8 mouse cellular contexts compared by ENCODE assay signal in genomic region chr16:33062024-33062681, GRCm38 (mm10). TPM values are rescaled to one million over a fixed set of nuclear protein-coding genes. Genes with fewer than 3 reads are reported as not detected.
A peak's percentile ranks its signal among the peaks of the same experiment; 100 is the strongest.
DNase-seq lines count a peak whose midpoint lies in the region; ATAC-seq and TF ChIP-seq lines count a peak whose summit lies in the region.

Lmln (plus strand) TSS chr16:33062521.

- H3K4me1 ChIP-seq in hindbrain, postnatal 0 days (ENCODE audit: insufficient read depth, low read length), result 0 out of 2 replicates have a peak, but pooled peaks cover 5% of the 10 kb centered on the region

- no peaks in the 10 kb centered on the region for H3K27me3 ChIP-seq in hindbrain, postnatal 0 days (ENCODE audit: insufficient read depth, low read length)

- 1% methylated on average over 56 of the region's 64 CpGs for WGBS in hindbrain, postnatal 0 days

- H3K4me2 ChIP-seq in hindbrain, postnatal 0 days (ENCODE audit: low read depth, low read length), result peak within 1 kb of the TSS; percentile 89

- H3K9me3 ChIP-seq in hindbrain, postnatal 0 days (ENCODE audit: low read length), result no peaks in the 10 kb centered on the region

- peak; percentile 98 for ATAC-seq in hindbrain, postnatal 0 days
- peak; percentile 99 for ATAC-seq in megakaryocyte, adult 5-6 weeks (ENCODE audit: poor library complexity, severe bottlenecking)

- H3K27ac ChIP-seq in gastrocnemius, adult 2 months, result peak within 1 kb of the TSS; percentile 80
- peak within 1 kb of the TSS; percentile 69 for H3K27ac ChIP-seq in hindbrain, postnatal 0 days
- H3K27ac ChIP-seq in left cerebral cortex, adult 2 months, result peak within 1 kb of the TSS; percentile 85

- peak within 1 kb of the TSS; percentile 78 for H3K9ac ChIP-seq in hindbrain, postnatal 0 days (replicated peaks; ENCODE audit: low read length)

- H3K4me3 ChIP-seq in gastrocnemius, adult 2 months, result peak within 1 kb of the TSS; percentile 96
- peak within 1 kb of the TSS; percentile 75 for H3K4me3 ChIP-seq in hindbrain, postnatal 0 days (ENCODE audit: low read length)
- peak within 1 kb of the TSS; percentile 82 for H3K4me3 ChIP-seq in left cerebral cortex, adult 2 months

- TF ChIP-seq CTCF in gastrocnemius, adult 2 months (IDR thresholded peaks at IDR 0.05), result no peak
- no peak for TF ChIP-seq CTCF in hindbrain, postnatal 0 days (IDR thresholded peaks at IDR 0.05; ENCODE audit: low read depth)
- TF ChIP-seq CTCF in left cerebral cortex, adult 2 months (IDR thresholded peaks at IDR 0.05), result no peak

- DNase-seq in WW6 (ENCODE audit: low read depth, low spot score), result peak; percentile 63
- DNase-seq in cerebellum, postnatal 4 days (ENCODE audit: low spot score in 2 of 2), result peak; percentile 76 to 90
- DNase-seq in gastrocnemius, adult 2 months, result peak; percentile 96
- peak; percentile 97 for DNase-seq in hindbrain, postnatal 0 days (ENCODE audit: low spot score)
- DNase-seq in left cerebral cortex, adult 2 months (ENCODE audit: extremely low spot score in 1 of 2, low spot score in 2 of 2), result peak; percentile 90 to 92
- DNase-seq in right cerebral cortex, adult 2 months (ENCODE audit: low spot score in 2 of 2), result peak; percentile 87 to 88
- DNase-seq in urinary bladder, postnatal 14 days (ENCODE audit: low spot score), result peak; percentile 89

- H3K36me3 ChIP-seq in hindbrain, postnatal 0 days (ENCODE audit: insufficient read depth, low read length), result peaks cover 21% of the 10 kb centered on the region; the same call in 1 of the 2 replicates

- intact Hi-C loops in gastrocnemius, adult 2 months (cut with DNase I), result loop anchor here (2.0 kb wide), 1 partner anchor 815 kb away; the partner anchor contains the start of genes Fbxo45 and Wdr53
- intact Hi-C loops in left cerebral cortex, adult 2 months (cut with DNase I), result loop anchor here (5.0 kb wide), 1 partner anchor 90 kb away; no protein-coding TSS in a partner anchor

RNA-seq across cellular contexts. Expression of gene Lmln, which starts in this region (rescaled TPM):
- 1 to 10 TPM; 2.1 to 2.8 TPM for total RNA-seq in gastrocnemius, adult 2 months (2021)
- 5.2 and 6.1 TPM in 2 replicates for total RNA-seq in hindbrain, postnatal 0 days (2014; rRNA removed)
- 2.5 and 3.1 TPM in 2 replicates for polyA plus RNA-seq in hindbrain, postnatal 0 days (2015; fragmentation: Nextera tagmentation; extraction: Ambion mirVana)
- 10 to 100 TPM; 12.3 to 14.8 TPM for total RNA-seq in left cerebral cortex, adult 2 months (2021)
- 1.4 and 1.6 TPM in 2 replicates for total RNA-seq in megakaryocyte, adult 5-6 weeks (2015)
- total RNA-seq in megakaryocyte, adult 5-6 weeks (2017), result 2.2 and 2.6 TPM in 2 replicates

Comparison
In these comparisons a context has a peak if more than half of its experiments do, and no peak if none do; other contexts are left out.
1. Peak in every context shown above with its lines: DNase-seq, ATAC-seq, H3K4me3 ChIP-seq and H3K27ac ChIP-seq.